Mouse (Mus musculus) lung, adult 2 months (tissue): ENCODE measurements around the gene Enthd1. TPM values are rescaled to one million over a fixed set of nuclear protein-coding genes. Genes with fewer than 3 reads are reported as not detected.
"Not testable (repeated sequence)": the region's sequence is repeated elsewhere in the genome, so short reads cannot be mapped to it uniquely, and the experiment has no call there.

Experiments used
- DNase-seq: peaks from one replicate; pipeline ENCODE4 v3.0.0; 2022
- H3K4me1 ChIP-seq: fragments of 200-500 bp; 2 replicates; pipeline ENCODE4 v1.6.1; 2011; ENCODE audit warnings: low read length; ENCODE audit not compliant: control insufficient read depth, insufficient read depth
- H3K4me3 ChIP-seq: fragments of 200-500 bp; replicated peaks from 2 replicates; pipeline ENCODE3; 2011; ENCODE audit warnings: low read depth, mild to moderate bottlenecking, control low read depth, low read length; ENCODE audit errors: extremely low read depth
- CTCF ChIP-seq: fragments of 200-500 bp; IDR thresholded peaks from 2 replicates; pipeline ENCODE4 v1.5.1; 2011; ENCODE audit warnings: mild to moderate bottlenecking, low read length, control low read depth; ENCODE audit not compliant: insufficient read depth
- POLR2A ChIP-seq: fragments of 200-500 bp; IDR thresholded peaks from 2 replicates; pipeline ENCODE4 v1.6.1; 2011; ENCODE audit warnings: low read depth, mild to moderate bottlenecking, control low read depth, low read length, borderline replicate concordance; ENCODE audit errors: extremely low read depth
- WGBS: fragments of 180-500 bp; shearing (Covaris S2); methylation state at CpG from one replicate; pipeline ENCODE4 v1.1.7; 2018; 5-methylcytosine and 5-hydroxymethylcytosine counted together
- polyA plus RNA-seq: library from polyadenylated mRNA; depleted of rRNA; stranded (reverse); fragments of >200 nt; gene quantifications from 2 replicates; pipeline ENCODE4 v1.2.3, GENCODE M21; 2012

Enthd1 gene
- polyA plus RNA-seq, 1 experiment, result not detected

DNA sequence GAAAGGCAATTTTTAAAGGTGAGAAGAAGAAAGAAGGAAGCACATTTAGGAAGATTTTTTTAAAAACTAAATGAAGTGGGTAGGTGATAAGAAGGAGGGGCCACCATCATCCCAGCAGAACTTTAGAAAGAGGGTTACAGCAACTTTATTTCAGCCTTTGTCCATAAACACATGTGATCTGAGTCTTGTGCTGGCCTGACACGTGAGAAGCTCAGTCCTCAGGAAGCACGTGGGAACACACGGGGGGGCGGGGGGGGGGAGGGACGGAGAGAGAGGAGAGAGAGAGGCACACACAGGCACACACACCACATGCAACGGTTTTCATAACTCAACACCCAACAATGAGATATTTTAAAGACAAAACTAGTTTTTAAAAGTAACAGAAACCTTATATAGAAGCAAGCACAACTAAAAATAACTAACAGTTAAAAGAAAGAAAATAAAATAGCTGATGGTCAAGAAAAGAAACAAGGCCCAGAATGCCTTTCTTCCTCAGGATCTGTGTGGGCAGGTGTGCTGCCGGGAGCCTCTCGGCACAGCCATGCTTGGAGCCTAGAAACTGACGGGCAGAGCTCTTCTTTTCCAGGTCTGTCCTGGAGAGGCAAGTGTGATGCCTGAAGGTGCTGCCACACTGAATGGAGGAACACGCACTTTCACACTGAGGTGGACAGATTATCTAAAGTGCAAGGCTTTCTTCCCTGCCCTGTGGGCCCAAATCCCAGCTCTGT is 43.1 kb downstream of the Enthd1 start:
- no peak for TF ChIP-seq POLR2A
- no peak for TF ChIP-seq CTCF
- WGBS, result 30% methylated on average over 10 of the region's 10 CpGs
- H3K4me1 ChIP-seq, result no peaks in the 10 kb centered on the region; the same call in 1 of the 2 replicates
- no peak for DNase-seq
- H3K4me3 ChIP-seq, result no peak overlapping the region

DNA sequence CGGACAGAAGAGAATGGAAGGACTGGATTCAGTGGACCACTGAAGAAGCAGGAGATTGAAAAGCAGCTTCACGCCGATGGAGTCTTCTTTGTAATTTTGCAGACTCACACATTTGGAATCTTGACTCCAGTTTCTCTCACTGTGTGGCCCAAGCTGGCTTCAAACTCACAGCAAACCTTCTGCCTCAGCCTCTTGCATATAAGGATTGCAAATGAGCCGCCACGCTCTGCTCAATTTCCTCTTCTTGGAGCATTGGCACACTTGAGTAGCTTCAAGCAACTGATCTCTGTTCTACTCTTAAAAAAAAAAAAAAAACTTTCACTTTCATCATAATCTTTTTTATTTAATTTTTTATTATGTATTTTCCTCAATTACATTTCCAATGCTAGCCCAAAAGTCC is 45.0 kb downstream of the Enthd1 start:
- no peak for TF ChIP-seq CTCF
- no peak for TF ChIP-seq POLR2A
- Histone ChIP-seq H3K4me1 (no peaks in the 10 kb centered on the region; the same call in 1 of the 2 replicates), H3K4me3 (no peak overlapping the region)
- 95% methylated on average over 5 of the region's 5 CpGs for WGBS
- DNase-seq, result no peak

DNA sequence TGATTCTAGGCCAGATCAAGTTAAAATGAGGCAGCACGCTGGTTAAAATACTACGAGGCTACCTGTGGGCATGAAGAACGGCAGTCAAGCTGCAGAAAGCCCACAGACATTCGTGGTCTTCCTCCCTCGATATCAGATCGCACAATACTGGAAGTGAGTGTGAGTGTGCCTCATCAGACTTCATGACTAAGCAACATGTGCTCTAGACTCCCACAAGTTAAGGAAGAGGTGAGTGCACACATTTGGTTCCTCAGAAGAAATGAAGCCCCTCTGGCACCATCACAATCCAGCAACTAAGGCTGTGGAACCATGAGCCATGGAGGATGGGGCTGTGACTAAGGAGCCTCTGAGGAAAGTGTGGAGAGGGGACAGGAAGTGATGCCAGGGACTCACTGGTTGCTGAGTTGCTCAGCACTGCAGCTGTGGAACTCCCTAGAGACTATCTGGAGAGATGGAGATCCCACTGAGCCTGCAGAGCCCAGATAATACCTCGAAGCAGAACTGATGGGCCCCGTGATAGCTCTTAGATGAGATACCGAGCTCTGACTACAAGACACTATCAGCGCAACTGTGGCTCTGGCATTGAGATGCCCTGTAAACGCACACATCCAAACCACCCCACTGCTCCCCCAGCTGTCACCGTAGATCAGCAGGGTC is 46.3 kb downstream of the Enthd1 start:
- no peak for DNase-seq
- WGBS, result 77% methylated on average over 12 of the region's 12 CpGs
- TF ChIP-seq POLR2A, result no peak
- TF ChIP-seq CTCF, result no peak
- Histone ChIP-seq H3K4me3 (no peak overlapping the region), H3K4me1 (no peaks in the 10 kb centered on the region; the same call in 1 of the 2 replicates)

DNA sequence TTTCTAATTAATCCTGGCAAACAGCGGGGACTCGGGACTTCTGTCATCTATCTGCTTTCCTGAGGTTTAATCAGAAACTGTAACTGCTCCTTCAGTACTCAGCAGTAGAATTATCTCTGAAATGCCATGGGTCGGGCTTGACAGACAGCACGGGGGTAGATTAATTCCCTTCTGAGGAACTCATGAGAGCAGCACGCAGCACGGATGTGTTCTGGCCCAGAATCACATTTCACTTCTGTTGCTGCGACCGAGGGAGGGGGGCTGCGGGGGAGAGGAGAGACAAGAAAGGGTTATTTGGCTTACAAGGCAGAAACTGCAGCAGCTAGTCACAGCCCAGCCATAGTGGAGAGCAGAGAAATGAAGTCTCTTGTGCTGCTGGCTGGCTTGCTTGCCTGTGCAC is 47.0 kb downstream of the Enthd1 start:
- no peak for DNase-seq
- TF ChIP-seq POLR2A (no peak), CTCF (no peak)
- Histone ChIP-seq H3K4me3 (no peak overlapping the region), H3K4me1 (no peaks in the 10 kb centered on the region; the same call in 1 of the 2 replicates)
- WGBS, result 47% methylated on average over 9 of the region's 9 CpGs

DNA sequence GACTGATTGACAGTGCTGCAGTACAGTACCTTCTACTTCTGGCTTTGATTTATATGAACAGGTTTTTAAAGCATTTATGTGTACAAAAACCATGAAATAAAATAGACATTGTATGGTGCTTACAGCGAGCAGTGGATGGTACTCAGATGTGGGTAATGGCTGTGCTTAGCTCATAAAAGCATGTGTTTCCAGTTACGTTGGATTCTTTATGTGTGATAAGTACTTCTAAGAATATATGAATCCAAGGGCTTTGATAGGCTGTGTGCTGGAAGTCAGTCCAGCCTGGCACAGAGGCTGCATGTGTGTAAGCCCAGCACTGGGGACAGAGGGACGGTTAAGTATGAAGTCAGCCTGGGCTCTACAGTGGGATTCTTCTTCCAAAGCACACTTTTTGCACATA is 48.4 kb downstream of the Enthd1 start:
- DNase-seq, result no peak
- Histone ChIP-seq H3K4me3 (no peak overlapping the region), H3K4me1 (no peaks in the 10 kb centered on the region; the same call in 1 of the 2 replicates)
- TF ChIP-seq CTCF (no peak), POLR2A (no peak)
- 72% methylated on average over 3 of the region's 3 CpGs for WGBS

DNA sequence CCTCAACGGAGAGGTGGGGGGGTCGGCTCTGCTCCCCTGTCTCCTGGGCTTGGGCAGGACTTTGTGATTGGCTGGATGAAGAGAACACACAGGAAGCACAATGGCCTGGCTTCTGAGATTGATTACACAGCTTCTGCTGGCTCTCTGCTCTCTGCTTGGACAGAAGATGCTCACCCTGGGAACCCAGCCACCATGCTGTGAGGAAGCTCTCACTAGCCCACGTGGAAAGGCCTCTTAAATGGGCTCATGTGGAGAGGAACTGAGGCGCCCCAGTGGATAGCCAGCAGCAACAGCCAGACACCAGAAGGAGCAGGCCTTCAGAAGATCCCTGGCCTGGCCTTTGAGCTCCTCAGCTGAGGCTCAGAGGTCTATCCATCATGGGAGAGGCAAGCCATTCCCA is 59.9 kb downstream of the Enthd1 start:
- TF ChIP-seq CTCF (no peak), POLR2A (no peak)
- Histone ChIP-seq H3K4me3 (no peak overlapping the region), H3K4me1 (no peaks in the 10 kb centered on the region)
- 34% methylated on average over 4 of the region's 4 CpGs for WGBS
- DNase-seq, result no peak

DNA sequence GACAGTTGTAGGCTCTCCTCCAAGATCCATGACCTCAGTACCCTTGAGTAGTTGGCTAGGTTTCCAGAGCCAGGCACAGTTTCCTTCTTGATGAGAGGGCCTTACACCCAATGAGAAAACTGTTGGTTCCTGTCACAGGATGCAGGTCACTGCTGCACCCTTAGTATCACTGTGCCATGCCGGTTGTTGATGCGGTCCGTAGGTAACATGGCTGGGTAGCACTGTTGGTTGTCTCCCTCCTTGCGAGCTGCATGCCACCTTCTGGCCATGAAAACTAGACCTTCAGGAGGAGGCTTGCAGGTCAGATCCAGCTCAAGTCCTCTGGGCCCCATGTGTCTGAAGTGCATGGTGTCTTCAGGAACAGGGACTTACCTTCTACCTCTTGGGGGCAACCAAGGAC is 61.8 kb downstream of the Enthd1 start:
- H3K4me1 ChIP-seq, H3K4me3 ChIP-seq, DNase-seq: not testable (repeated sequence)
- WGBS, result 71% methylated on average over 4 of the region's 4 CpGs

DNA sequence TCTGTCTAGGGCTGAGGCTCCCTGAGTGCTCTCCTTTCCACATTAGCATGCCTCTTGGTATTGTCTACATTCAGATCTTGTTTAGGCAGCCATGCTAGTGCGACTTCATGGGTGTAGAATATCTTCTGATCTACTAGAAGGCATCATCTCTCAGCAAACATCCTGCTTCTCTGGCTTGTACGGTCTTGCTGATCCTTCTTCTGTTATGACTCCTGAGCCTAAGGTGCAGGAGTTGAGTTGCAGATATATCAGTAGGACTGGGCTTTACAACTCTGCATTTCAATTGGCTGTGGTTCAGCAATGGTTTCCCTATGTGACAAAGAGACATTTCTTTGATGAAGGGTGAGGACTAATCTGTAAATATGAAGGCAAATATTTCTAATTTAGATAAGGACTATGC is 62.2 kb downstream of the Enthd1 start:
- no peak overlapping the region for H3K4me3 ChIP-seq
- DNase-seq, result no peak
- H3K4me1 ChIP-seq, result no peaks in the 10 kb centered on the region
- 66% methylated on average over 2 of the region's 2 CpGs for WGBS
- no peak for TF ChIP-seq POLR2A
- TF ChIP-seq CTCF, result no peak

DNA sequence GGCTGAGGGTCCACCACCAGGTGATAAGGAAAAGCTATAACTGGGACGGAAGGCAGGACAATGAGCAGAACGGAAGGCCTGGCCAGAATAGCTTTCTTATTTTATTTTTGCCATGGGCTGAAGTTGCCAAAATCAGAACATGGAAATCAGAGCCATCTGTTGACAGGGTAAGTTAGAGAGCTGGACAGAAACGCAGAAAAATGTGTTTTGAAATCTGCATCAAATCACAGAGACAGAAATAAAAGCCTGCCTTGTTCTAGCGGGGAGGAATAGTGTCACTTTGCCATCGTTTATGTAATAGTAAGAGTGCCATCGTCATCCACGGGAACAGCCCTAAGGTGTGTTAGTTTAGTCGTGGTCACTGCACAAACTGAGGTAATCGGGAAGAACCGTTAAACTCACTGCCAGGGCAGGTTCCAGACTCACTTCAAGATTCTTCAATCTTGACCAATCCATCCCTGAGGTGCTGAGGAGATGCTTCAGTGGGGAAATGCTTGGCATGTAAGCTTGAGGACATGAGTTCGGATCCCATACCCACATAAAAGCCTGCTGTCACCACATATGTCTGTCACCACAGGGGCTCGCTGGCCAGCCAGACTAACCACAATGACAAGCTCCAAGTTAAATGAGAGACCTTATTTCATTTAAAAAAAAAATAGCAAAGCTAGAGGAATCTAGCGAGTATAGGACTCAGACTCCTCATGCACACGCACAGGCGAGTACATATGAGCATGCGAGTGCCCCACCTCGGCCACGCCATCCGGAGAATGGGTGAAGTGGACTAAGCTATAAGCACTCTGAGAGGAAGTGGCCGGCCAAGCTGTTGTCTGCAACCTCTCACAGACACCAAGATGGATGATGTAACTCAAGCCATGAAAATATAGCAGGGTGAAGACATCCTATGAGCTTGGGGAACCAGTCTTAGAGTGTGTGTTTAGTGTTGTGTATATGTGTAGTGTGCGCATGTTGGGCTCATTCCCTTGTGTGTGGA is 63.6 kb downstream of the Enthd1 start:
- TF ChIP-seq POLR2A, result no peak
- no peak for TF ChIP-seq CTCF
- no peak for DNase-seq
- Histone ChIP-seq H3K4me3 (no peak overlapping the region), H3K4me1 (no peaks in the 10 kb centered on the region)
- 75% methylated on average over 21 of the region's 21 CpGs for WGBS

DNA sequence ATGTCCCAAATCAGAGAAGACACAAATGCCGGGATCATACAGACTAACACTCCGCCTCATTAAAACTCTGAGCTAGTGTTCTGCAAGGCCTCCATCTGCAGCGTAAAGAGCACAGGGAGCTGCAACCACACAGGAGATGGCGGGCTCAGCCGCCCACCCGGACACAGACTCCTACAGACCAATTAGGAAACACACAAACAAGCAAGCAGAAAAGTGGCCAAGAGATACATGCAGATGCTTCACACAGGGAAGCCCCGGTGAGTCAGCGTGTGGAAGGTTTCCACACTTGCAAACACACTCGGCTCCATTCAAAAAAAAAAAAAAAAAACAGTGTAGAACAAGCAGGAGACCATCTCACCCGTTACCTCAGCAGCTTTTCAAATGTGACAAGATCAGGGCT is 64.5 kb downstream of the Enthd1 start:
- Histone ChIP-seq H3K4me3 (no peak overlapping the region), H3K4me1 (no peaks in the 10 kb centered on the region)
- DNase-seq, result no peak
- no peak for TF ChIP-seq POLR2A
- TF ChIP-seq CTCF, result no peak
- WGBS, result 80% methylated on average over 10 of the region's 10 CpGs

DNA sequence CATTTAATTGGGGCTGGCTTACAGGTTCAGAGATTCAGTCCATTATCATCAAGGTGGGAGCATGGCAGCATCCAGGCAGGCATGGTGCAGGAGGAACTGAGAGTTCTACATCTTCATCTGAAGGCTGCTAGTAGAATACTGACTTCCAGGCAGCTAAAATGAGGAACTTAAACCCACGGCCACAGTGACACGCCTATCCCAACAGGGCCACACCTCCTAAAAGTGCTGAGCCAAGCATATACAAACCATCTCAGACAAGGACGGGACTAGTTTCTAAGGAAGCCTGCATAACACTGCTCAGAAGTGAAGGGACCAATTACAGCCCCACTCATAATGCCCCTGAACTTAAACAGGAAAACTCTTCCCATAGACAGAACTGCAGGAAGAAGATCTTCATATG is 67.2 kb downstream of the Enthd1 start:
- 49% methylated on average over 3 of the region's 3 CpGs for WGBS
- H3K4me3 ChIP-seq, DNase-seq, H3K4me1 ChIP-seq: not testable (repeated sequence)
